Mouse (Mus musculus) stomach, embryonic 15.5 days (tissue): Measurements from ENCODE around the gene Klhl29. TPM values are rescaled to one million over a fixed set of nuclear protein-coding genes. Genes with fewer than 3 reads are reported as not detected.
A peak's percentile ranks its signal among the peaks of the same experiment; 100 is the strongest.

ENCODE experiments used
- ATAC-seq: fragments of 200-750 bp; cut with Nextera tagmentation; 2 replicates; pipeline ENCODE4 v1.8.0; 2017; ENCODE audit warnings: low read depth, moderate number of reproducible peaks, moderate TSS enrichment; ENCODE audit not compliant: insufficient read depth, low FRiP score
- H3K27ac ChIP-seq: fragments of 300-500 bp; sonication (generic); 2 replicates; pipeline ENCODE4 v1.5.1; 2015; ENCODE audit warnings: mild to moderate bottlenecking, inconsistent platforms
- H3K27me3 ChIP-seq: fragments of 300-500 bp; sonication (generic); replicated peaks from 2 replicates; pipeline ENCODE4 v1.6.1; 2015; ENCODE audit warnings: inconsistent platforms
- H3K36me3 ChIP-seq: fragments of 300-500 bp; sonication (generic); 2 replicates; pipeline ENCODE4 v1.6.1; 2015; ENCODE audit warnings: inconsistent platforms
- H3K4me1 ChIP-seq: fragments of 300-500 bp; sonication (generic); 2 replicates; pipeline ENCODE4 v1.6.1; 2015; ENCODE audit warnings: inconsistent platforms
- H3K4me2 ChIP-seq: fragments of 300-500 bp; sonication (generic); 2 replicates; pipeline ENCODE4 v1.6.1; 2015; ENCODE audit warnings: mild to moderate bottlenecking, inconsistent platforms
- H3K4me3 ChIP-seq: fragments of 300-500 bp; sonication (generic); replicated peaks from 2 replicates; pipeline ENCODE4 v1.5.1; 2015; ENCODE audit warnings: inconsistent platforms
- H3K9ac ChIP-seq: fragments of 300-500 bp; sonication (generic); 2 replicates; pipeline ENCODE4 v1.6.1; 2015; ENCODE audit warnings: inconsistent platforms
- H3K9me3 ChIP-seq: fragments of 300-500 bp; sonication (generic); 2 replicates; pipeline ENCODE4 v1.6.1; 2016; ENCODE audit warnings: inconsistent platforms
- WGBS: fragments of 180-500 bp; shearing (Covaris S2); methylation state at CpG from one replicate; pipeline ENCODE4 v1.1.7; 2015; 5-methylcytosine and 5-hydroxymethylcytosine counted together
- polyA plus RNA-seq: library from polyadenylated mRNA; unstranded; fragments of >200 nt; fragmentation: Nextera tagmentation; extraction: Ambion mirVana; gene quantifications from 2 replicates; pipeline ENCODE4 v1.2.1, GENCODE M21; 2015

Gene Klhl29
- 1.6 and 1.8 TPM in 2 replicates for polyA plus RNA-seq

DNA sequence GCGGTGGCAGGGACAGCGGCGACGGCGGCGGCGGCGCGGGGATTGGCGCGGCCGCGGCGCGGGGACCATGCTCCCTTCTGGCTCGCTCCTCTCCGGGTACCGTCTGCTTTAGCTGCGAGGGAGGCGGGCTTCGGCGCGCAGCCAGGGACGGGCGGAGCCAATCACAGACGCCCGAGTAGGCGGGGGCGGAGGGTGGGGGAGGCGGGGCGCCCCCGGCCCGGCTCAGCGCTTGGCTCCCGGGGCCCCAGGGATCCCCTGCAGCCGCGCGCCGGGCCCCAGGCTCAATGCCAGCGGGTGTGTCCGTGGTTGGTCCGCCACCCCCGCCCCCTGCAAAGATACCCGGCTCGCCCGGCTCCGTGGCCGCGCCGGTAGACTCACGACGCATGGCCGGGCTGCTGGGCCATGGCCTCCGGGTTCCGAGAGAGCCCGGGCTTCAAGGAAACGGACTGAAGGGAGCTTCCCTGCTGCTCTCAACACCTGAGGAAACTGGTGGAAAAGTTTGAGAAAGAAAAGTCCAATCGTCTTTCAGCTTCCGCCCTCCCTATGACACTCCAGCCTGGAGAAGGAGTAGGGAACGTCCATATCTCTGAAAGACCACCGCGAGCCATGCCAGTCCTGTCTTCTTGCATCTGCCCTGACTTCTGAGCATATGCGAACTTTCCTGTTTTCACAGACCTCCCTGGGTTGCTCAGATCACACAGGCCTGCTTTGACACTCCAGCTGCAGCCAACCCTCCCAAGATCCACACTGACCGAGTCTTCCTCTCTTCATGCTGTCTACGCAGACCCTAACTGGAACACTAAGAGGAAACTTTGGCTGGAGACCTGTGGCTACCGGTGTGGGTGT, at the start of gene Klhl29:
TSS of gene Klhl29 (minus strand) at position 67 of the 846 bp plus-strand sequence.
- Histone ChIP-seq H3K36me3 (no peaks in the 10 kb centered on the region), H3K4me1 (peaks cover 18% of the 10 kb centered on the region), H3K4me3 (peak within 1 kb of the TSS; percentile 83), H3K27ac (peak within 1 kb of the TSS; percentile 71), H3K9ac (peak within 1 kb of the TSS; percentile 67), H3K27me3 (peaks cover 23% of the 10 kb centered on the region; the same call in 1 of the 2 replicates), H3K9me3 (no peaks in the 10 kb centered on the region), H3K4me2 (peak within 1 kb of the TSS; percentile 95)
- WGBS: 1% methylated on average over 64 of the region's 66 CpGs
- peak; percentile 91 for ATAC-seq

DNA sequence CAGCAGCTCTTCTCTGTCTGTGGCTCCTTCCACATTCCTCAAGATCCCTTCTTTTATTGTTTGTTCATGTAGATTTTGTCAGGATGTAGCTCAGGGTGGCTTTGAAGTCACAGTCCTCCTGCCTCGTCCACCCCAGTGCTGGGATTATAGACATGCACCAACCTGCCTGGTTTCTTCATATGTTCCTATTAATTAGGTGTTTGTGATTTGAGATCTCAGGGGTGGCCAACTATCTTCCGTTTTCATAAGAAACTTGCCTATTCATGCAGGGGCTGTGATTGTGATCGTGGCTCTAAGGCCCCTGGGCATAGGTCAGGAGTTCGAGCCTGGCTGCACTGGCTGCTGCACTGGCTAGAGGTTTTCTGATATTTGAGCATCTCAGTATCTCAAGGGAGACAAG, 49.8 kb upstream of the Klhl29 start:
- H3K4me3 ChIP-seq: no peak overlapping the region
- no peak overlapping the region for H3K4me2 ChIP-seq
- no peak for ATAC-seq
- H3K4me1 ChIP-seq: no peaks in the 10 kb centered on the region
- H3K36me3 ChIP-seq: no peaks in the 10 kb centered on the region
- WGBS: 80% methylated on average over 4 of the region's 4 CpGs
- no peaks in the 10 kb centered on the region for H3K27me3 ChIP-seq
- H3K27ac ChIP-seq: no peak overlapping the region
- no peaks in the 10 kb centered on the region for H3K9me3 ChIP-seq
- no peak overlapping the region for H3K9ac ChIP-seq

DNA sequence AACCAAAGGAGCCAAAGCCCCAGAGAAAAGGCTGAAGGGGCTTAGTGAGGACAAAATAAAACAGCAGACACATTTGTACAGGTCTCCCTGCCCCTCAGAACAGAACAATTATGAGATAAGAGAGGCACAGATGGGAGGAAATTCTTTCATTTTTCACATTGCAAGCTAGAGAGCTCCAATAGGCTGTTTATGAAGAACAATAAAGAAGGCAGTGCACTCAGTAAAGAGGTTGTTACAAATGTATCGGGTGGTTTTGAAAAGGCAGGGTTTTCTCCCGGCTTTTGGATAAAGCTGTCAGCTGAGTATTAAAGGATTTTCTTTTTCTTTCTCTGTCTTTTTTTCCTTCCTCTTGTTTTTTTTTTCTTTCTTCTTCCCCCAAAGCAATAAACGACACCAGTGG, 40.3 kb upstream of the Klhl29 start:
- H3K4me1 ChIP-seq: no peaks in the 10 kb centered on the region
- H3K9ac ChIP-seq: no peak overlapping the region
- no peak for ATAC-seq
- H3K4me3 ChIP-seq: no peak overlapping the region
- H3K27ac ChIP-seq: no peak overlapping the region
- no peaks in the 10 kb centered on the region for H3K9me3 ChIP-seq
- H3K27me3 ChIP-seq: no peaks in the 10 kb centered on the region
- no peaks in the 10 kb centered on the region for H3K36me3 ChIP-seq
- 42% methylated on average over 3 of the region's 3 CpGs for WGBS
- no peak overlapping the region for H3K4me2 ChIP-seq

DNA sequence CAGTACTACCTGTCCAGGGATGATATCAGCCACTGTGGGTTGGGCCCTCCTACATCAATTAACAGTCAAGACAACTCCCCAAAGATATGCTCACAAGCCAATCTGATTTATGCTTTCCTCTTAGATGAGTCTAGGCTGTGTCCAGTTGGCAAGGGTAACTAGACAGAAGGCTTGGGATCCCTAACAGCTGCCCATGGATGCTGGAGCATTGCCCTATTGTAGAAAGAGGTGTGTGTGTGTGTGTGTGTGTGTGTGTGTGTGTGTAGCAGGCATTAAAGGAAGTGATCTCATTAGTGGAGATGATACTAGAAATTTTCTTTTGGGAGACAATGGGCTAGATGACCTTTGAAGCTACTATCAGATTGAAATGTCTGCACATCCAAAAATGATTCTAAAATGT, 38.5 kb upstream of the Klhl29 start:
- Histone ChIP-seq H3K36me3 (no peaks in the 10 kb centered on the region), H3K27ac (no peak overlapping the region), H3K4me3 (no peak overlapping the region), H3K27me3 (no peaks in the 10 kb centered on the region), H3K4me1 (no peaks in the 10 kb centered on the region), H3K4me2 (no peak overlapping the region), H3K9me3 (no peaks in the 10 kb centered on the region), H3K9ac (no peak overlapping the region)
- no peak for ATAC-seq

DNA sequence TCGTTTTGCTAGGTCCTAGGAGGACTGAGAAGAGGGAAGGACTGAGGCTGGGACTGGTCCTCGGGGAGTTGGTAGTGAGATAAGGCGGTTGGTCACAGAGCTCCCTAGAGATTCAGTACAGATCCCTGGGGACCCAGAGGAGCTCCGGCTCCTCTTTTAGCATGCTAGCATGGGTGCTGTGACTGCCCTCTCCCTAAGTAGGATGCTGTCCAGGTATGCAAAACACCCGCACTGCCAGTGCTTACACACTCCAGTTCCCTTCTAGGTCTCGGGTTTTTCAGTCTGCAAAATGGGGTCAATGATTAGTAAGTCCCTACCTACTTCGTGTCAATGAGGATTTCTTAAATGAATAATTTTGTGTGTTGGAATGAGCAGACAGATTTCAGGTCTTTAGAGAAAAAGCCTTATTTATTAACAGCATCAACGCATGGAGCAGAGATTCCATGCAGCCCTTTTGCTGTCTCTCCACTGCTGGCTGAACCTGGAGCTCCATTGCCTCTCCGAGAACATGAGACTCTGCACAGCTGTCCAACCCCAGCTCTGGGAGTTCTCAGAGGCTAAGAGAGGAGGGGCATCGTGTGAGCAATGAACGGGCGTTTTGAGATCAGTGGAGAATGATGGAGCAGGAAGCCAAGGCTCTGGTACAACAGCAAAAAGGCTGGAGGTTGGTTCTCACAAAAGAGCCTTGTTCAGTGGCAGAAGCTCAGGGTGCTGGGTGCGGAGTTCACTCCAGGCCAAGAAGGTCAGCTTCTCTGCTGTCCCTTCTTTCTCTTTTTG, 36.5 kb upstream of the Klhl29 start:
- 62% methylated on average over 13 of the region's 13 CpGs for WGBS
- no peaks in the 10 kb centered on the region for H3K36me3 ChIP-seq
- no peak overlapping the region for H3K4me3 ChIP-seq
- H3K9ac ChIP-seq: no peak overlapping the region
- no peak overlapping the region for H3K27ac ChIP-seq
- no peak for ATAC-seq
- no peaks in the 10 kb centered on the region for H3K4me1 ChIP-seq
- H3K9me3 ChIP-seq: no peaks in the 10 kb centered on the region
- H3K27me3 ChIP-seq: no peaks in the 10 kb centered on the region
- H3K4me2 ChIP-seq: no peak overlapping the region

DNA sequence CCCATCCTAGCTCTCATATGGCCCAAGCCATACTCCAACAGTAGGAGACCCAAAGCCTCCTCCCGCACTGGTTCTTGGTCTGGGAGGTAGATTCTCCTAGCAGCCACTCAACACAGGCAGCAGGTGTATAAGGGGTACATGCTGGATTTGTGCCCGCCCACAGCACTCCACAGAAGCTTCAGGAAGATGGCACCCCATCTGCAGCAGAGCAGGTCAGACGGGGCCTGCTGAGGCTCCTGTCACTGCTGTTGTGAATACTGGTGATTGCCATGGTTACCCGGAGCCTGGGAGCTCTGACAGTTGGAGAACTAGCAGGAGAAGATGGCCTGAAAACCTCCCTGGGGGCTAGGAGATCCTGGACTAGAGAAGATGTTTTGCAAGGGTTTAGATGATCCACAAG, 35.9 kb upstream of the Klhl29 start:
- no peak overlapping the region for H3K4me2 ChIP-seq
- H3K9ac ChIP-seq: no peak overlapping the region
- H3K9me3 ChIP-seq: no peaks in the 10 kb centered on the region
- H3K4me3 ChIP-seq: no peak overlapping the region
- 80% methylated on average over 4 of the region's 4 CpGs for WGBS
- no peak overlapping the region for H3K27ac ChIP-seq
- no peaks in the 10 kb centered on the region for H3K36me3 ChIP-seq
- no peaks in the 10 kb centered on the region for H3K27me3 ChIP-seq
- no peaks in the 10 kb centered on the region for H3K4me1 ChIP-seq
- ATAC-seq: no peak

DNA sequence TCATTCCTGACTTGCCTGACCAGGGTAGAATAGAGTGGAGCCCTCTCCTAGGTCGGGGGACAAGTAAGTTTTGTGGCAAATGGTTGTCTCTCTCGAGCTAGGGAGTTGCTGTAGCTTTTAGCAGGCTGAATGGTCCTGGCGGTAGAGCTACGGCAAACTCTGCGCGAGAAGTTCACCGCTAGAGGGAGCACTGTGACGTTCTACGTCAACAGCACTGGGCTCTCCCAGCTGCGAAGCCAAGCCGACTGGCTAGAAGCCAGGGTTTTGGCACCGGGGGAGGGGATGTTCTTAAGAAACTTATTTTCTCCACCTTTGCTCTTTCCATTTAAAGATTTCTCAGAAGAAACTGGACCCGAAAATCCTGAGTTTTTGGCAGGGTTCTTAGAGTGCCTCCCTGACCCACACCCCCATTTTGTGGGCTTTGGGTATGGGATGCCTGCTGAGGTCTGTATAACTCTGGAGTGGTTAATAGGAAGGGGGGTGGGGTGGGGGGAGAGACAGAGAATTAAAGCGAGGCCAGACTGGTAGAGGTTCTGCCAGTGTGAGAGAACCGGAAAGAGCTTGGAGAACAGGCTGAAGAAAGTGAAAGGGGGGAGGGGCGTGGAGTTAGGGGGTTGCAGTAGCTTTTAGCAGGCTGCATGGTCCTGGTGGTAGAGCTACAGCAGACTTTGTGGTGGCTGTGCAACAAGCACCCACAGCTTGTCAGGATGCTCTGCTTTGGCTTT, 35.1 kb upstream of the Klhl29 start:
- H3K36me3 ChIP-seq: no peaks in the 10 kb centered on the region
- H3K27me3 ChIP-seq: no peaks in the 10 kb centered on the region
- H3K9me3 ChIP-seq: no peaks in the 10 kb centered on the region
- ATAC-seq: peak; percentile 86
- no peak overlapping the region for H3K9ac ChIP-seq
- H3K4me1 ChIP-seq: no peaks in the 10 kb centered on the region
- H3K27ac ChIP-seq: no peak overlapping the region
- H3K4me2 ChIP-seq: peak overlapping the region; percentile 44; the same call in 1 of the 2 replicates
- H3K4me3 ChIP-seq: peak overlapping the region; percentile 17; the same call in 1 of the 2 replicates
- WGBS: 7% methylated on average over 16 of the region's 16 CpGs

DNA sequence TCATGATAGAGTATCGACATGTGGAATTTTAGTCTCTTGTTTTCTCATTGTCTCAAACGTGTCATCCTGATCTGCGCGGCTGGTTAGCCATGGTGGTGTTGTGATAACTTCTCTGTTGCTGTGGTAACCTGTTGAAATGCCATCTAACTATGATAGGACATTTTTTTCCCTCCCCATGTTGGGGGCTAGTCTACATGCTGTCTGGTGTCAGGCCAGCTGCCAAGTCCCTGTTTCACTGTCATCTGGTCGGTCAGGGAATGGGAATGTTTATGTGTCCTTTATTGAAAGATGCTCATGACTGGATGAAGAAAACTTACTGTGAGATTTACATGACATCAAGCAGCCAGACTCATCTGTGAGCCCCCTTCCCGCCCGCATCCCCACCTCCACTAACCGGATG, 31.7 kb upstream of the Klhl29 start:
- Histone ChIP-seq H3K36me3 (no peaks in the 10 kb centered on the region), H3K4me1 (no peaks in the 10 kb centered on the region), H3K4me2 (no peak overlapping the region), H3K27ac (no peak overlapping the region), H3K9me3 (no peaks in the 10 kb centered on the region), H3K4me3 (no peak overlapping the region), H3K27me3 (no peaks in the 10 kb centered on the region), H3K9ac (no peak overlapping the region)
- ATAC-seq: no peak
- 71% methylated on average over 8 of the region's 8 CpGs for WGBS

DNA sequence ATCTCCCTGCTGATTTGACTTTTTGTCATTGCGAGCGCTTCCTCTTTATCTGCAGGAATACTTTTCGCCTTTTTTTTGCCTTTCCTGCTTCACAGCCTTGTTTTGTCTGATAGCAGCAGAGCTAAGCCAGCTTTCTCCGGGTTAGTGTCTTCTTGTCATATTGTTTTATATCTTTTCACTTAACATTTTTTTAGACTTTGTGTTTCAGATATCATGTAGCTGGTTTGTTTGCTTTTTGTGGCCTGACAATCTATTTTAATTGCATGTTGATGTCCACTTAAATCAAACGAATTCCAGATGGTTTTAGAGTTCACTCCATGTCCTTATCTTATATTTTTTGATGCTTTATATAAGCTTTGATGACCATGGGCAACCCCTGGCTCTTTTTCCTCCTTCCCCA, 21.9 kb upstream of the Klhl29 start:
- ATAC-seq: no peak
- 26% methylated on average over 5 of the region's 5 CpGs for WGBS
- no peaks in the 10 kb centered on the region for H3K4me1 ChIP-seq
- H3K9me3 ChIP-seq: no peaks in the 10 kb centered on the region
- no peaks in the 10 kb centered on the region for H3K36me3 ChIP-seq
- H3K4me2 ChIP-seq: no peak overlapping the region
- no peak overlapping the region for H3K9ac ChIP-seq
- no peak overlapping the region for H3K4me3 ChIP-seq
- H3K27me3 ChIP-seq: no peaks in the 10 kb centered on the region
- no peak overlapping the region for H3K27ac ChIP-seq

DNA sequence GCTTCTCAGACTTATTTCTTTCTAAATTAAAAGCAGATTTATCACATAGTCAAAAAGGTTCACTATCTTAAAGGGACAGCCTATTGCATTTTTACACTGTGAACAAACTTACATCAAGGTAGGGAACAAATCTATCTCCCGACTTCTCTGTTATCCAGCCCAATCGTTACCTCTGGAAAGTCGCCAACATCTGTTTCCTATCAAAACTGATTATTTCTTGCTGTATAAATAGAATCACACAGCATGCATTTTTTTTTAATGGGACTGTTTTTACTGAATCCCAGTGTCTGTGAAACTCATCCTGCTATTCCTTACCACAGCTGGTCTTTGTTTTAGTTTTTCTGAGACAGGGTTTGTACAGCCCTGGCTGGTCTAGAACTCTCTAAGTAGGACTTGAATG, 19.7 kb upstream of the Klhl29 start:
- no peaks in the 10 kb centered on the region for H3K27me3 ChIP-seq
- no peak overlapping the region for H3K4me3 ChIP-seq
- H3K27ac ChIP-seq: no peak overlapping the region
- no peaks in the 10 kb centered on the region for H3K36me3 ChIP-seq
- no peak for ATAC-seq
- WGBS: 25% methylated on average over 3 of the region's 3 CpGs
- no peak overlapping the region for H3K4me2 ChIP-seq
- no peaks in the 10 kb centered on the region for H3K9me3 ChIP-seq
- no peak overlapping the region for H3K9ac ChIP-seq
- no peaks in the 10 kb centered on the region for H3K4me1 ChIP-seq

DNA sequence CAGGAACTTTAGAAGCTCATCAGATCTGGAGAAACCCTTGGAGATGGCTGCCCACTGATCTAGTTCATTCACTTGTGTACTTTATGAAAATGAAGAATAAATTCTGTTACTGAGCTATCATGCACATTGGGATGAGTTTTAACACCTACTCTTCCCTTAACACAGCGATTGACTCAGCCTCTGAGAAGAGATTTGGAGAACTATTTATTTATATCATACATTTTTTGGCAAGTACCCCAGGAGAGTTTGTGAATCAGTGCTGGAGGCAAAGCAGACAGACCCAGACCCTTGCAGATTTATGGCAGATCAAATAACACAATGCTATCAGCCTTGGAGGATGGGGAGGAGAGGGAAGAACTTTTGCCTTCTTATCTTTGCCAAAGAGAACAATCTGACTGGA, 11.6 kb upstream of the Klhl29 start:
- Histone ChIP-seq H3K27me3 (no peaks in the 10 kb centered on the region), H3K9me3 (no peaks in the 10 kb centered on the region), H3K4me3 (no peak overlapping the region), H3K36me3 (no peaks in the 10 kb centered on the region), H3K9ac (no peak overlapping the region), H3K27ac (no peak overlapping the region), H3K4me1 (no peaks in the 10 kb centered on the region), H3K4me2 (no peak overlapping the region)
- 47% methylated on average over 1 of the region's 1 CpGs for WGBS
- no peak for ATAC-seq

DNA sequence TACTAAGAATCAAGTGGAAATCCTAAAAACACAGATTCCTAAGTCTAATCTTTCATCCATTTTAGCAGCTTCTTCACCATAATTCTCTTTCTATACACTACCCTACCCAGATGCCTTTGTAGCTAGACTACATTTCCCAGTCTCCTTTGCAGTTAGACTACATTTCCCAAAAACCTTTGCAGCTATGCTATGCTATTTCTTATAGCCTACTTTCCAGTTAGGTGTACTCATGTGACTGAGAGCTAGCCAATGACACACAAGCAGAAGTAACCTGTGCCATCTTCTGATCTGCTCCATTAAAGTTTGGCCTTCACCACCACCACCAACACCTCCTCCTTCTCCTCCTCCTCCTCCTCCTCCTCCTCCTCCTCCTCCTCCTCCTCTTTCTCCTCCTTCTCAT, 11.2 kb upstream of the Klhl29 start:
- no peaks in the 10 kb centered on the region for H3K9me3 ChIP-seq
- no peaks in the 10 kb centered on the region for H3K36me3 ChIP-seq
- no peak overlapping the region for H3K4me3 ChIP-seq
- no peaks in the 10 kb centered on the region for H3K4me1 ChIP-seq
- no peaks in the 10 kb centered on the region for H3K27me3 ChIP-seq
- H3K4me2 ChIP-seq: no peak overlapping the region
- no peak for ATAC-seq
- no peak overlapping the region for H3K27ac ChIP-seq
- H3K9ac ChIP-seq: no peak overlapping the region
